Mouse (Mus musculus) hindbrain, embryonic 12.5 days (tissue): ENCODE measurements around the gene Comp. TPM values are rescaled to one million over a fixed set of nuclear protein-coding genes. Genes with fewer than 3 reads are reported as not detected.

Source experiments
- ATAC-seq: fragments of 200-750 bp; cut with Nextera tagmentation; 2 replicates; pipeline ENCODE4 v1.8.0; 2017; ENCODE audit warnings: moderate TSS enrichment; ENCODE audit not compliant: low FRiP score
- H3K27ac ChIP-seq: fragments of 300-500 bp; sonication (generic); 2 replicates; pipeline ENCODE4 v1.5.1; 2016; ENCODE audit warnings: mild to moderate bottlenecking
- H3K27me3 ChIP-seq: fragments of 300-500 bp; sonication (generic); 2 replicates; pipeline ENCODE4 v1.6.1; 2016; ENCODE audit warnings: mild to moderate bottlenecking
- H3K36me3 ChIP-seq: fragments of 300-500 bp; sonication (generic); 2 replicates; pipeline ENCODE4 v1.6.1; 2016; ENCODE audit warnings: mild to moderate bottlenecking
- H3K4me1 ChIP-seq: fragments of 300-500 bp; sonication (generic); 2 replicates; pipeline ENCODE4 v1.6.1; 2016
- H3K4me2 ChIP-seq: fragments of 300-500 bp; sonication (generic); replicated peaks from 2 replicates; pipeline ENCODE4 v1.6.1; 2016; ENCODE audit warnings: mild to moderate bottlenecking
- H3K4me3 ChIP-seq: fragments of 300-500 bp; sonication (generic); 2 replicates; pipeline ENCODE4 v1.5.1; 2016; ENCODE audit warnings: mild to moderate bottlenecking
- H3K9ac ChIP-seq: fragments of 300-500 bp; sonication (generic); 2 replicates; pipeline ENCODE4 v1.6.1; 2016; ENCODE audit warnings: mild to moderate bottlenecking, moderate library complexity
- H3K9me3 ChIP-seq: fragments of 300-500 bp; sonication (generic); replicated peaks from 2 replicates; pipeline ENCODE4 v1.6.1; 2016; ENCODE audit warnings: mild to moderate bottlenecking
- WGBS: fragments of 180-500 bp; shearing (Covaris S2); methylation state at CpG from one replicate; pipeline ENCODE4 v1.1.7; 2016; 5-methylcytosine and 5-hydroxymethylcytosine counted together
- polyA plus RNA-seq: library from polyadenylated mRNA; unstranded; fragments of >200 nt; fragmentation: Nextera tagmentation; extraction: Ambion mirVana; gene quantifications from 2 replicates; pipeline ENCODE4 v1.2.1, GENCODE M21; 2016

Comp gene
- polyA plus RNA-seq, 1 experiment from 2014 or later: 1.2 TPM

GRCm38 (mm10) chr8:70409019-70409418, 35.7 kb downstream of the Comp start:
- WGBS: 73% methylated on average over 10 of the region's 10 CpGs
- ATAC-seq: no peak
- Histone ChIP-seq H3K9me3 (no peaks in the 10 kb centered on the region), H3K4me1 (peaks cover 36% of the 10 kb centered on the region), H3K27me3 (no peaks in the 10 kb centered on the region), H3K36me3 (peaks cover 10% of the 10 kb centered on the region), H3K27ac (peak overlapping the region; percentile 82), H3K4me2 (no peak overlapping the region), H3K4me3 (no peak overlapping the region), H3K9ac (peak overlapping the region; percentile 37; the same call in 1 of the 2 replicates)

- Histone ChIP-seq H3K27ac (peak overlapping the region; percentile 82), H3K27me3 (no peaks in the 10 kb centered on the region), H3K4me2 (no peak overlapping the region), H3K4me1 (peaks cover 36% of the 10 kb centered on the region), H3K4me3 (no peak overlapping the region), H3K36me3 (peaks cover 7% of the 10 kb centered on the region), H3K9ac (peak overlapping the region; percentile 37; the same call in 1 of the 2 replicates), H3K9me3 (no peaks in the 10 kb centered on the region)
- no peak for ATAC-seq
- WGBS: 69% methylated on average over 9 of the region's 9 CpGs
These were observed 36.1 kb downstream of the Comp start for GRCm38 (mm10) chr8:70409455-70409871.

GRCm38 (mm10) chr8:70410281-70410680, 36.9 kb downstream of the Comp start:
- ATAC-seq: no peak
- Histone ChIP-seq H3K4me2 (no peak overlapping the region), H3K27ac (no peak overlapping the region), H3K36me3 (peaks cover 4% of the 10 kb centered on the region; the same call in 1 of the 2 replicates), H3K9me3 (no peaks in the 10 kb centered on the region), H3K4me3 (no peak overlapping the region), H3K27me3 (no peaks in the 10 kb centered on the region), H3K4me1 (peaks cover 36% of the 10 kb centered on the region), H3K9ac (no peak overlapping the region)
- 94% methylated on average over 5 of the region's 5 CpGs for WGBS

GRCm38 (mm10) chr8:70414310-70414946, 41.1 kb downstream of the Comp start:
- no peak overlapping the region for H3K9ac ChIP-seq
- H3K27me3 ChIP-seq: no peaks in the 10 kb centered on the region
- ATAC-seq: no peak
- H3K9me3 ChIP-seq: no peaks in the 10 kb centered on the region
- no peak overlapping the region for H3K4me3 ChIP-seq
- WGBS: 91% methylated on average over 6 of the region's 6 CpGs
- H3K27ac ChIP-seq: no peak overlapping the region
- no peak overlapping the region for H3K4me2 ChIP-seq
- peaks cover 33% of the 10 kb centered on the region for H3K4me1 ChIP-seq
- peaks cover 4% of the 10 kb centered on the region; the same call in 1 of the 2 replicates for H3K36me3 ChIP-seq

- Histone ChIP-seq H3K27ac (peak overlapping the region; percentile 18; the same call in 1 of the 2 replicates), H3K4me2 (no peak overlapping the region), H3K36me3 (peaks cover 4% of the 10 kb centered on the region; the same call in 1 of the 2 replicates), H3K27me3 (no peaks in the 10 kb centered on the region), H3K4me3 (no peak overlapping the region), H3K9ac (no peak overlapping the region), H3K9me3 (no peaks in the 10 kb centered on the region), H3K4me1 (peaks cover 34% of the 10 kb centered on the region)
- ATAC-seq: no peak
- 66% methylated on average over 8 of the region's 8 CpGs for WGBS
These were observed 42.4 kb downstream of the Comp start for GRCm38 (mm10) chr8:70415540-70416451.

GRCm38 (mm10) chr8:70416941-70417340, 43.6 kb downstream of the Comp start:
- Histone ChIP-seq H3K36me3 (peaks cover 4% of the 10 kb centered on the region; the same call in 1 of the 2 replicates), H3K9ac (no peak overlapping the region), H3K27ac (no peak overlapping the region), H3K4me3 (no peak overlapping the region), H3K4me1 (peaks cover 34% of the 10 kb centered on the region), H3K4me2 (no peak overlapping the region), H3K9me3 (no peaks in the 10 kb centered on the region), H3K27me3 (no peaks in the 10 kb centered on the region)
- WGBS: 36% methylated on average over 6 of the region's 6 CpGs
- no peak for ATAC-seq

- Histone ChIP-seq H3K4me2 (no peak overlapping the region), H3K4me3 (no peak overlapping the region), H3K27me3 (no peaks in the 10 kb centered on the region), H3K9me3 (no peaks in the 10 kb centered on the region), H3K9ac (no peak overlapping the region), H3K27ac (no peak overlapping the region), H3K36me3 (peaks cover 4% of the 10 kb centered on the region; the same call in 1 of the 2 replicates), H3K4me1 (peaks cover 34% of the 10 kb centered on the region)
- 53% methylated on average over 10 of the region's 10 CpGs for WGBS
- ATAC-seq: no peak
These were observed 44.6 kb downstream of the Comp start for GRCm38 (mm10) chr8:70417914-70418313.

- Histone ChIP-seq H3K9ac (no peak overlapping the region), H3K27me3 (no peaks in the 10 kb centered on the region), H3K4me2 (no peak overlapping the region), H3K27ac (no peak overlapping the region), H3K36me3 (no peaks in the 10 kb centered on the region), H3K4me1 (peaks cover 34% of the 10 kb centered on the region), H3K4me3 (no peak overlapping the region), H3K9me3 (no peaks in the 10 kb centered on the region)
- WGBS: 73% methylated on average over 14 of the region's 14 CpGs
- no peak for ATAC-seq
These were observed 45.6 kb downstream of the Comp start for GRCm38 (mm10) chr8:70418954-70419353.

- Histone ChIP-seq H3K4me3 (no peak overlapping the region), H3K27me3 (no peaks in the 10 kb centered on the region), H3K4me2 (no peak overlapping the region), H3K27ac (no peak overlapping the region), H3K36me3 (no peaks in the 10 kb centered on the region), H3K4me1 (peaks cover 34% of the 10 kb centered on the region), H3K9ac (no peak overlapping the region), H3K9me3 (no peaks in the 10 kb centered on the region)
- WGBS: 83% methylated on average over 11 of the region's 11 CpGs
- ATAC-seq: no peak
These were observed 46.7 kb downstream of the Comp start for GRCm38 (mm10) chr8:70419879-70420643.

- no peak for ATAC-seq
- Histone ChIP-seq H3K27ac (no peak overlapping the region), H3K4me3 (no peak overlapping the region), H3K27me3 (no peaks in the 10 kb centered on the region), H3K4me1 (peaks cover 25% of the 10 kb centered on the region), H3K9me3 (no peaks in the 10 kb centered on the region), H3K4me2 (no peak overlapping the region), H3K9ac (no peak overlapping the region), H3K36me3 (no peaks in the 10 kb centered on the region)
- 83% methylated on average over 18 of the region's 18 CpGs for WGBS
These were observed 48.2 kb downstream of the Comp start for GRCm38 (mm10) chr8:70421349-70422104.

GRCm38 (mm10) chr8:70422722-70423121, 49.4 kb downstream of the Comp start:
- no peaks in the 10 kb centered on the region for H3K36me3 ChIP-seq
- 81% methylated on average over 2 of the region's 2 CpGs for WGBS
- H3K4me1 ChIP-seq: peaks cover 14% of the 10 kb centered on the region
- H3K4me3 ChIP-seq: no peak overlapping the region
- no peak overlapping the region for H3K27ac ChIP-seq
- no peaks in the 10 kb centered on the region for H3K27me3 ChIP-seq
- no peak overlapping the region for H3K9ac ChIP-seq
- no peak overlapping the region for H3K4me2 ChIP-seq
- no peaks in the 10 kb centered on the region for H3K9me3 ChIP-seq
- ATAC-seq: no peak
